Mouse (Mus musculus) testis, postnatal 14 days (tissue): ENCODE results near the gene Zfp770.

Experiments
- DNase-seq: peaks from one replicate; pipeline ENCODE4 v3.0.0; 2021; ENCODE audit warnings: low spot score

Gene Zfp770

GRCm38 (mm10) chr2:114143842-114144241 lies 57.4 kb downstream of the Zfp770 start:
- no peak for DNase-seq
